Mouse (Mus musculus) adrenal gland, adult 8-10 months (tissue): ENCODE results near the gene 9530068E07Rik. TPM values are rescaled to one million over a fixed set of nuclear protein-coding genes. Genes with fewer than 3 reads are reported as not detected.

ENCODE experiments used
- DNase-seq: peaks from one replicate; pipeline ENCODE4 v3.0.0; 2022
- total RNA-seq, 4 experiments: library from RNA; stranded (reverse); gene quantifications; 2 replicates each; pipeline ENCODE4 v1.2.4; 2022

9530068E07Rik gene
- total RNA-seq, 4 experiments from 2014 or later: 147 to 165 (median 157) TPM

GRCm38 (mm10) chr11:52429440-52429839 lies 33.2 kb downstream of the 9530068E07Rik start:
- no peak for DNase-seq

GRCm38 (mm10) chr11:52431594-52431993 lies 35.4 kb downstream of the 9530068E07Rik start:
- peak; percentile 55 for DNase-seq

- no peak for DNase-seq
Observed at GRCm38 (mm10) chr11:52432148-52432547, 35.9 kb downstream of the 9530068E07Rik start.

GRCm38 (mm10) chr11:52433076-52433796 lies 37.0 kb downstream of the 9530068E07Rik start:
- peak; percentile 71 for DNase-seq

GRCm38 (mm10) chr11:52433797-52434195 lies 37.6 kb downstream of the 9530068E07Rik start:
- DNase-seq: no peak

- peak; percentile 74 for DNase-seq
Observed at GRCm38 (mm10) chr11:52435466-52435865, 39.2 kb downstream of the 9530068E07Rik start.

GRCm38 (mm10) chr11:52437123-52437522 lies 40.9 kb downstream of the 9530068E07Rik start:
- DNase-seq: no peak

GRCm38 (mm10) chr11:52441096-52441495 lies 44.9 kb downstream of the 9530068E07Rik start:
- no peak for DNase-seq

- DNase-seq: peak; percentile 92
Observed at GRCm38 (mm10) chr11:52447242-52447641, 51.0 kb downstream of the 9530068E07Rik start.

GRCm38 (mm10) chr11:52449004-52449403 lies 52.8 kb downstream of the 9530068E07Rik start:
- peak; percentile 78 for DNase-seq

GRCm38 (mm10) chr11:52458281-52458680 lies 62.1 kb downstream of the 9530068E07Rik start:
- no peak for DNase-seq

Other genes with a start within 250 kb of the 9530068E07Rik start
- gene Olfr1371, start 182.4 kb upstream of the 9530068E07Rik start, total RNA-seq: not detected
- gene Skp1a, start 164.4 kb upstream of the 9530068E07Rik start, total RNA-seq: 100 to 1,000 TPM; 463 to 561 (median 519) TPM
- gene Tcf7, start 113.4 kb upstream of the 9530068E07Rik start, total RNA-seq: 10 to 100 TPM; 36.9 to 81.7 (median 55.2) TPM
- gene Vdac1, start 35.6 kb upstream of the 9530068E07Rik start, total RNA-seq: 100 to 1,000 TPM; 419 to 502 (median 469) TPM